Mouse (Mus musculus) embryo, embryonic 9.5 days (tissue): ENCODE data around the gene Gm20937.
"Not testable (repeated sequence)": the region's sequence is repeated elsewhere in the genome, so short reads cannot be mapped to it uniquely, and the experiment has no call there.

Experiments
- DNase-seq: peaks from one replicate; pipeline ENCODE4 v3.0.0-alpha.2; 2017; ENCODE audit errors: extremely low spot score

Gene Gm20937

DNA sequence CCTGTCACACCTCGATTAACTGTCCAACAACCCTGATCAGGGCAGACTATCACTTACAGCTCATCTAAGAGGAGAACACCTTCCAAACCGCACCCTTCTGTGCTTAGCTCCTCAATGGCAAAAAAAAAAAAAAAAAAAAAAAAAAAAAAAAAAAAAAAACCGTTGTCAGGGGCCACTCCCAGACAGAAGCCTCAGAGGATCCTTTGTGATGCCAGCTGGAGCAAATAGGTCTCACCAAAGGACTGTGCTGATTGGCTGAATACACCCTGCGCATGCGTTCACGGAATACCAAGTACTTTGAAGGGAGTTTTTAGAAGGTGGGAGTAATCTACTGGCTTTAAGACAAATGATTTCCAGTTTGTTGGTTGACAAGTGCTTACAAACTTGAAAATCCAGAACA is at the start of gene Gm20937:
Gene Gm20937, minus strand, starts transcription at position 101 of the 400 bp plus-strand sequence.
- not testable (repeated sequence) for DNase-seq
